Comparison of ENCODE assay signal across 43 mouse cellular contexts in the genomic region with DNA sequence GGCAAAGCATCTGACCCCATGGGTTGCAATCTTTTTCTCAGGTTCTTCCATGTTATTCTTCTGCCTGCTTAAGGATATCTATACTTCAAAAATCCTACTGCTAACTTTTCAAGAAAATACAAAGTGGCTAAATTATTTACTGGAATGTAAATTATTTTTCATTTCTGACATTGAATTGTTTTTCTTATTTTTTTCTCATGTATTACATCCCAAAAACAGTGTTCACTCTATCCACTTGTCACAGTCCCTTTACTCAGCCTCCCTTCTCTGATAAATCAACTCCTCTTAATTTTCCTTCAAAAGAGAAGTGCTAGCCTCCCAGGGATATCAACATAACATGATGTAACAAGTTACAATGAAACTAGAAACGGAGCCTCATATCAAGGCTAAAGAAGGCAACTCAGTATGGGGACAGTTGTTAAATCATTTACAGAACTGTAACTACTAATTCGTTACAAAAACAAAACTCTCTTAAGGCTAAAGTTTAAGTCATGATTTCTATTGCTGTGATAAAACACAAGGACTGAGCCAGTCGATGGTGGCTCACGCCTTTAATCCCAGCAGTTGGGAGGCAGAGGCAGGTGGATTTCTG. TPM values are rescaled to one million over a fixed set of nuclear protein-coding genes. Genes with fewer than 3 reads are reported as not detected.
"Had no signal": no experiment of that assay in that cellular context is flagged by ENCODE, and none has a peak within 500 bp of the region (broad histone marks: within the 10 kb centered on the region; RNA-seq: fewer than 3 reads in every experiment).

A gene (minus strand): TSS at position 51 of the 592 bp plus-strand sequence.

- H3K27ac ChIP-seq: limb, embryonic 10.5 days; limb, embryonic 12.5 days; limb, embryonic 13.5 days; limb, embryonic 15.5 days; liver, embryonic 13.5 days; liver, embryonic 14.5 days; liver, embryonic 15.5 days; lung, embryonic 15.5 days; macrophage; midbrain, embryonic 10.5 days; midbrain, embryonic 12.5 days; midbrain, embryonic 13.5 days; midbrain, embryonic 15.5 days; neural tube, embryonic 12.5 days; neural tube, embryonic 13.5 days had no signal

- H3K4me2 ChIP-seq: limb, embryonic 12.5 days; limb, embryonic 13.5 days; limb, embryonic 15.5 days; liver, embryonic 11.5 days; liver, embryonic 13.5 days; liver, embryonic 15.5 days; lung, embryonic 14.5 days; lung, embryonic 15.5 days; midbrain, embryonic 11.5 days; midbrain, embryonic 12.5 days; midbrain, embryonic 13.5 days; midbrain, embryonic 15.5 days; neural tube, embryonic 12.5 days; neural tube, embryonic 13.5 days had no signal

- H3K4me1 ChIP-seq: limb, embryonic 10.5 days; limb, embryonic 12.5 days; limb, embryonic 13.5 days; limb, embryonic 15.5 days; liver, embryonic 13.5 days; liver, embryonic 15.5 days; lung, embryonic 15.5 days; megakaryocyte, embryonic 14.5 days; midbrain, embryonic 10.5 days; midbrain, embryonic 12.5 days; midbrain, embryonic 13.5 days; midbrain, embryonic 15.5 days; neural tube, embryonic 12.5 days; neural tube, embryonic 13.5 days had no signal

- H3K9me3 ChIP-seq: limb, embryonic 10.5 days; limb, embryonic 12.5 days; limb, embryonic 13.5 days; limb, embryonic 15.5 days; liver, embryonic 15.5 days; lung, embryonic 15.5 days; megakaryocyte, embryonic 14.5 days; midbrain, embryonic 10.5 days; midbrain, embryonic 12.5 days; midbrain, embryonic 13.5 days; midbrain, embryonic 15.5 days; neural tube, embryonic 12.5 days; neural tube, embryonic 13.5 days had no signal

- ATAC-seq: liver, postnatal 0 days; lung, postnatal 0 days; midbrain, embryonic 13.5 days; midbrain, embryonic 15.5 days; midbrain, embryonic 16.5 days had no signal

- H3K36me3 ChIP-seq: limb, embryonic 10.5 days; limb, embryonic 12.5 days; limb, embryonic 13.5 days; limb, embryonic 15.5 days; liver, embryonic 13.5 days; liver, embryonic 15.5 days; lung, embryonic 15.5 days; midbrain, embryonic 10.5 days; midbrain, embryonic 12.5 days; midbrain, embryonic 13.5 days; midbrain, embryonic 15.5 days; neural tube, embryonic 12.5 days; neural tube, embryonic 13.5 days had no signal

- H3K9ac ChIP-seq: limb, embryonic 12.5 days; limb, embryonic 13.5 days; limb, embryonic 15.5 days; liver, embryonic 13.5 days; liver, embryonic 14.5 days; liver, embryonic 15.5 days; liver, postnatal 0 days; lung, embryonic 14.5 days; lung, embryonic 15.5 days; midbrain, embryonic 12.5 days; midbrain, embryonic 13.5 days; midbrain, embryonic 15.5 days; neural tube, embryonic 12.5 days; neural tube, embryonic 13.5 days had no signal

- DNase-seq: left cerebral cortex, postnatal 4 days; liver; liver, embryonic 13.5 days; liver, postnatal 0 days; lung, adult 18-20 months; lung, adult 2 months; lung, embryonic 14.5 days; lung, postnatal 10 days; lung, postnatal 14 days; lung, postnatal 36 days; lung, postnatal 4 days; midbrain, embryonic 14.5 days had no signal

- H3K27me3 ChIP-seq: limb, embryonic 12.5 days; limb, embryonic 13.5 days; limb, embryonic 15.5 days; liver, embryonic 13.5 days; liver, embryonic 15.5 days; lung, embryonic 15.5 days; megakaryocyte, embryonic 14.5 days; midbrain, embryonic 12.5 days; midbrain, embryonic 13.5 days; midbrain, embryonic 15.5 days; neural tube, embryonic 12.5 days; neural tube, embryonic 13.5 days had no signal

- H3K4me3 ChIP-seq: limb, embryonic 10.5 days; limb, embryonic 12.5 days; limb, embryonic 13.5 days; limb, embryonic 15.5 days; liver, embryonic 13.5 days; liver, embryonic 15.5 days; lung, embryonic 15.5 days; megakaryocyte, embryonic 14.5 days; midbrain, embryonic 10.5 days; midbrain, embryonic 12.5 days; midbrain, embryonic 13.5 days; midbrain, embryonic 15.5 days; myocyte; neural tube, embryonic 12.5 days; neural tube, embryonic 13.5 days had no signal

RNA-seq across cellular contexts. Expression of the gene that starts here (rescaled TPM):
- total RNA-seq: left cerebral cortex, postnatal 10 days; left cerebral cortex, postnatal 14 days; left cerebral cortex, postnatal 25 days; left cerebral cortex, postnatal 36 days; left cerebral cortex, postnatal 4 days; megakaryocyte progenitor cell, adult 5-6 weeks; megakaryocyte, adult 5-6 weeks; megakaryocyte-erythroid progenitor cell, adult 5-6 weeks; midbrain, postnatal 0 days; monocyte, adult 5-6 weeks had no signal
- polyA plus RNA-seq: limb, embryonic 10.5 days; limb, embryonic 12.5 days; limb, embryonic 13.5 days; limb, embryonic 15.5 days; liver, embryonic 11.5 days; liver, embryonic 13.5 days; liver, embryonic 14.5 days; liver, embryonic 15.5 days; liver, embryonic 16.5 days; liver, postnatal 0 days; lung, adult 2 months; lung, embryonic 14.5 days; lung, embryonic 15.5 days; lung, embryonic 16.5 days; lung, postnatal 0 days; macrophage; midbrain, embryonic 10.5 days; midbrain, embryonic 11.5 days; midbrain, embryonic 13.5 days; midbrain, embryonic 14.5 days; midbrain, embryonic 15.5 days; midbrain, embryonic 16.5 days; midbrain, postnatal 0 days; myocyte; neural tube, embryonic 12.5 days; neural tube, embryonic 13.5 days had no signal
